Mouse (Mus musculus) mesoderm, embryonic 11.5 days (tissue): Measurements from ENCODE around the gene Tnrc6c.

Experiments
- DNase-seq: peaks from one replicate; pipeline ENCODE4 v3.0.0-alpha.2; 2012; ENCODE audit warnings: low read depth, low spot score

Tnrc6c gene

GRCm38 (mm10) chr11:117638386-117638785 lies 15.7 kb upstream of the Tnrc6c start:
- DNase-seq: no peak

GRCm38 (mm10) chr11:117638809-117639208 lies 15.3 kb upstream of the Tnrc6c start:
- DNase-seq: no peak

- no peak for DNase-seq
Observed at GRCm38 (mm10) chr11:117639331-117639970, 14.6 kb upstream of the Tnrc6c start.

- no peak for DNase-seq
Observed at GRCm38 (mm10) chr11:117642181-117642580, 11.9 kb upstream of the Tnrc6c start.

- DNase-seq: no peak
Observed at GRCm38 (mm10) chr11:117643240-117643639, 10.8 kb upstream of the Tnrc6c start.

GRCm38 (mm10) chr11:117646786-117647185 lies 7.3 kb upstream of the Tnrc6c start:
- no peak for DNase-seq

GRCm38 (mm10) chr11:117648005-117648404 lies 6.1 kb upstream of the Tnrc6c start:
- DNase-seq: no peak

GRCm38 (mm10) chr11:117650721-117651644 lies 3.1 kb upstream of the Tnrc6c start:
- DNase-seq: no peak

- no peak for DNase-seq
Observed at GRCm38 (mm10) chr11:117652907-117653306, 1.2 kb upstream of the Tnrc6c start.

- DNase-seq: peak; percentile 100
Observed at GRCm38 (mm10) chr11:117654380-117654924, 363 bp downstream of the Tnrc6c start.

GRCm38 (mm10) chr11:117654934-117655291 lies 824 bp downstream of the Tnrc6c start:
- DNase-seq: no peak

GRCm38 (mm10) chr11:117655292-117656076 lies 1.4 kb downstream of the Tnrc6c start:
- DNase-seq: peak; percentile 73

GRCm38 (mm10) chr11:117656077-117656401 lies 1.9 kb downstream of the Tnrc6c start:
- no peak for DNase-seq

GRCm38 (mm10) chr11:117658974-117659373 lies 4.9 kb downstream of the Tnrc6c start:
- no peak for DNase-seq

- DNase-seq: no peak
Observed at GRCm38 (mm10) chr11:117663036-117663809, 9.1 kb downstream of the Tnrc6c start.

- no peak for DNase-seq
Observed at GRCm38 (mm10) chr11:117663810-117664139, 9.7 kb downstream of the Tnrc6c start.

- no peak for DNase-seq
Observed at GRCm38 (mm10) chr11:117665189-117665588, 11.1 kb downstream of the Tnrc6c start.

- no peak for DNase-seq
Observed at GRCm38 (mm10) chr11:117666563-117666962, 12.5 kb downstream of the Tnrc6c start.

GRCm38 (mm10) chr11:117667152-117667551 lies 13.1 kb downstream of the Tnrc6c start:
- DNase-seq: no peak

GRCm38 (mm10) chr11:117667825-117668224 lies 13.7 kb downstream of the Tnrc6c start:
- DNase-seq: no peak

GRCm38 (mm10) chr11:117671626-117672025 lies 17.5 kb downstream of the Tnrc6c start:
- DNase-seq: no peak
